Mouse (Mus musculus) forebrain, embryonic 12.5 days (tissue): ENCODE measurements around the gene Slc26a5. TPM values are rescaled to one million over a fixed set of nuclear protein-coding genes. Genes with fewer than 3 reads are reported as not detected.

Experiments used
- ATAC-seq: fragments of 200-750 bp; cut with Nextera tagmentation; 2 replicates; pipeline ENCODE4 v1.8.0; 2017; ENCODE audit warnings: moderate TSS enrichment; ENCODE audit not compliant: low FRiP score
- H3K27ac ChIP-seq: fragments of 300-500 bp; sonication (generic); 2 replicates; pipeline ENCODE4 v1.5.1; 2016; ENCODE audit warnings: mild to moderate bottlenecking
- H3K27me3 ChIP-seq: fragments of 300-500 bp; sonication (generic); 2 replicates; pipeline ENCODE4 v1.6.1; 2016; ENCODE audit warnings: mild to moderate bottlenecking
- H3K36me3 ChIP-seq: fragments of 300-500 bp; sonication (generic); replicated peaks from 2 replicates; pipeline ENCODE4 v1.6.1; 2016; ENCODE audit warnings: mild to moderate bottlenecking
- H3K4me1 ChIP-seq: fragments of 300-500 bp; sonication (generic); 2 replicates; pipeline ENCODE4 v1.6.1; 2016
- H3K4me2 ChIP-seq: fragments of 300-500 bp; sonication (generic); 2 replicates; pipeline ENCODE4 v1.6.1; 2016; ENCODE audit warnings: mild to moderate bottlenecking, moderate library complexity
- H3K4me3 ChIP-seq: fragments of 300-500 bp; sonication (generic); replicated peaks from 2 replicates; pipeline ENCODE4 v1.5.1; 2016; ENCODE audit warnings: mild to moderate bottlenecking
- H3K9ac ChIP-seq: fragments of 300-500 bp; sonication (generic); 2 replicates; pipeline ENCODE4 v1.6.1; 2016; ENCODE audit warnings: mild to moderate bottlenecking
- H3K9me3 ChIP-seq: fragments of 300-500 bp; sonication (generic); 2 replicates; pipeline ENCODE4 v1.6.1; 2016
- WGBS: fragments of 180-500 bp; shearing (Covaris S2); methylation state at CpG from one replicate; pipeline ENCODE4 v1.1.7; 2016; 5-methylcytosine and 5-hydroxymethylcytosine counted together
- polyA plus RNA-seq: library from polyadenylated mRNA; unstranded; fragments of >200 nt; fragmentation: Nextera tagmentation; extraction: Ambion mirVana; gene quantifications from 2 replicates; pipeline ENCODE4 v1.2.1, GENCODE M21; 2016

Slc26a5 gene
- polyA plus RNA-seq, 1 experiment from 2014 or later: 0.19 TPM

DNA sequence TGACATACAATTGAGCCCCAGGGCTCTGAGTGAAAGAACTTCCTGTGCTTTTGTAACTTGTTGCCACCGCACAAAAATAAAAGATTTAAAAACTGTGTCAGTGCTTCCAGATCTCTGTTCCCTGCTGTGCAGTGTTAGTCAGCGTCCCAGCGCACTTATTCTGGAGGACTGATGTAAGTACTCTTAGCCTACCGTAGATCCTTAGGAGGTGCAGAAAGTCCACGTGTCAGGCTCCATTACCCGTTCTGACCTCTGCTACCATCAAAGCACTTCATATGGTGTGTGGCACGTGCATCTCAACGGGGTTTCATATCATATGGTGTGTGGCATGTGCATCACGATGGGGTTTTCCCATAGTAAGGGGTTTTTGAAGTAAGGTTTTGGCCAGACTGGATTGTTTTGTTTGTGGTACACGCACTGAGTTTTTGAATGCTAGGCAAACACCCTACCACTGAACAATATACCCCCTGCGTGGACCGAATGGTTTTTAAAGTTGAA is 61.7 kb downstream of the Slc26a5 start:
- no peaks in the 10 kb centered on the region for H3K4me1 ChIP-seq
- H3K36me3 ChIP-seq: peaks cover 56% of the 10 kb centered on the region
- no peak overlapping the region for H3K4me3 ChIP-seq
- 83% methylated on average over 12 of the region's 12 CpGs for WGBS
- no peaks in the 10 kb centered on the region for H3K9me3 ChIP-seq
- no peak overlapping the region for H3K4me2 ChIP-seq
- H3K27ac ChIP-seq: no peak overlapping the region
- ATAC-seq: no peak
- H3K27me3 ChIP-seq: no peaks in the 10 kb centered on the region
- no peak overlapping the region for H3K9ac ChIP-seq

DNA sequence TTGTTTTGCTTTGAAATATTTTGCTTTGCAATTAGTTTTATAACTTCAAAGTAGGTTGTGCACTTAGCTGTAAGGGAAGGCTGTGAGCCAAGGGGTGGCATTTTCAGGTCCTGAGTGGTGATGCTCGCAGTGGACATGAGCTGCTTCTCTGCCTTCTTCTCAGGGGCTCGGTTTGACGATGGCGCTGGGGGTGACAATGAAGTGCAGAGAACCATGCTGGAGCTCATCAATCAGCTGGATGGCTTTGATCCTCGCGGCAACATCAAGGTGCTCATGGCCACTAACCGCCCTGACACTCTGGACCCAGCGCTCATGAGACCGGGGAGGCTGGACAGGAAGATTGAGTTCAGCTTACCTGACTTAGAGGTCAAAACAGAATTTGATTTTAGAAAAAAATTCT is 62.5 kb downstream of the Slc26a5 start:
- WGBS: 96% methylated on average over 9 of the region's 9 CpGs
- no peaks in the 10 kb centered on the region for H3K27me3 ChIP-seq
- H3K4me2 ChIP-seq: no peak overlapping the region
- no peaks in the 10 kb centered on the region for H3K4me1 ChIP-seq
- no peak overlapping the region for H3K4me3 ChIP-seq
- no peak for ATAC-seq
- H3K36me3 ChIP-seq: peaks cover 61% of the 10 kb centered on the region
- H3K27ac ChIP-seq: no peak overlapping the region
- no peaks in the 10 kb centered on the region for H3K9me3 ChIP-seq
- no peak overlapping the region for H3K9ac ChIP-seq

DNA sequence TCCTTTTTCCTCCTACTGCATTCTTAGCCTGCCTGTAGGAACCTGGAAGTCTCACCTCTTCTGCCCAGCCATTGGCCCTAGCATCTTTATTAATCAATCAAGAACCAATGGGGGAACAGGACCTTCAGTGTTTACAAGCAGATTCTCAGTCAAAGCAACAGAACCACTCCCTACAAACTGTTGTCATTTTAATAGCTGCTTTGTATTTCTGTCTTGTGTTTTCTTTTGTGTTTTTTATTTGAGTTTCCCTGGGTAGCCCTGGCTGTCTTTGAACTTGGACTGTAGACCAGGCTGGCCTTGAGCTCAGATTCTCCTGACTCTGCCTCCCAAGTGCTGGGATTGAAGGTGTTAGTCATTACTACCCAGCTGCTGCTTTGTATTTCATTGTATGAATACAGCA is 73.2 kb downstream of the Slc26a5 start:
- no peak overlapping the region for H3K4me3 ChIP-seq
- no peak overlapping the region for H3K27ac ChIP-seq
- no peaks in the 10 kb centered on the region for H3K27me3 ChIP-seq
- no peak overlapping the region for H3K9ac ChIP-seq
- no peak for ATAC-seq
- peaks cover 22% of the 10 kb centered on the region for H3K4me1 ChIP-seq
- H3K9me3 ChIP-seq: no peaks in the 10 kb centered on the region
- no peak overlapping the region for H3K4me2 ChIP-seq
- peaks cover 32% of the 10 kb centered on the region for H3K36me3 ChIP-seq

DNA sequence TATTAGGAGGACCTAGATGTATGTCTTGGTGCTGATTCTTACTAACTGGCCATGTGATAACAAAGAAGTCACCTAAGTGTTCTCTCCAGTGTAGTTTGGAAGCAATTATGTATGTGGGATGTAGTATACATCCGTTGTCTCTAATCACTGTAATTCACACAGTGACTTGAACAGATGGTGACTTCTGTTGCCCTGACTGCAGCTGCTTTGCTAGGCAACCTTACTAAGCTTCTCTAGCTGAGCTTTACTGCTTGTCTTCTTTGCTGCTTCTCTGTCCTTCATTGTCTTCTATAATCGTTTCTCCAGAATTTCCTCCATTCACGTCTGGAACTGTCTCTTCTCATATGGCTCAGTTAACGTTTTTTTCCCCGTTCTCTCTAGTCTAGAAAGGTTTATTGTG is 76.3 kb downstream of the Slc26a5 start:
- WGBS: 79% methylated on average over 5 of the region's 5 CpGs
- H3K27ac ChIP-seq: peak overlapping the region; percentile 8; the same call in 1 of the 2 replicates
- H3K36me3 ChIP-seq: peaks cover 20% of the 10 kb centered on the region
- H3K4me1 ChIP-seq: peaks cover 29% of the 10 kb centered on the region
- H3K9ac ChIP-seq: no peak overlapping the region
- peak overlapping the region; percentile 8; the same call in 1 of the 2 replicates for H3K4me2 ChIP-seq
- no peaks in the 10 kb centered on the region for H3K27me3 ChIP-seq
- H3K4me3 ChIP-seq: no peak overlapping the region
- H3K9me3 ChIP-seq: no peaks in the 10 kb centered on the region
- no peak for ATAC-seq

DNA sequence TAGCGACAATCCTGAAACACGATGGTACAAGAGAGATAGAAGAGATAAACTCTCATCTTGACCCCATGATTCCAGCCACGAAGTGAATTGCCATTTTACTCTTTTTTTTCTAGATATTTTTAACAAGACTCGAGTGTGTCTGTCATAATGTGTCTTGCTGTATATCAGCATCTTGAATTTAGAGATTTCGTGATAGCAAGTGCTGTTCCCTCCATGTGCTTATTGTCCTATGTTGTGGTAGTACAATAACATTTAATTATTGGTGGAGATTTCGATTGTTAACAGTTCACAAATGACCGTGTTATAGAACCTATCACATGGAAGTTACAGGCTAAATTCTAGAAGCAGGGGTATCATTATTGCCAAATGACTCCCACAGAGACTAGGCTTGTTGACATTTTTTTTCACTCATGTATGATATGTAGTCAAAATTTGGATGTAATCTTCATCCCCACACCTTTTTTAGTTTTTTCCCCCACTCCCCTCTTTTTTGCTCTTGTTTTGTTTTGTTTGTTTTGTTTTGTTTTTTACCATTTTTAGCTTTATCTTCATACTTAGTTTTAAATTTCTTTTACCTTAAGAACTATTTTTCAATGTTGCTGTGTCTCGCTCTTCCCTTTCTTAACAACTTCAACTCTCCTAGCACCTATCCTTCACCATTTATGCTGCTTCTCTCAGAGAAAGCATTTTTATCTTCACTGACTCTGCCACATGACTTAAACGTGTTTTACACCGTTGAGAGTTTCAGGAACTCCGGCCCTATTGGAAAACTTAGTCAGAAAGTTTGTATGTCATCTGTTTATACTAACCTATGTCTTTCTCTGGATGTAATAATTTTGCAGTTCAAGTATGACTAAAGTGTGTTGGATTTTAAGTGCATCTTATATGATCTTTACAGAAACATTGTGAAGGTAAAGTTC is 78.0 kb downstream of the Slc26a5 start:
- H3K9ac ChIP-seq: peak overlapping the region; percentile 91
- H3K27ac ChIP-seq: no peak overlapping the region
- H3K27me3 ChIP-seq: no peaks in the 10 kb centered on the region
- 42% methylated on average over 11 of the region's 11 CpGs for WGBS
- H3K9me3 ChIP-seq: no peaks in the 10 kb centered on the region
- H3K4me2 ChIP-seq: peak overlapping the region; percentile 69
- peaks cover 24% of the 10 kb centered on the region for H3K36me3 ChIP-seq
- H3K4me1 ChIP-seq: peaks cover 30% of the 10 kb centered on the region
- peak overlapping the region; percentile 92 for H3K4me3 ChIP-seq
- ATAC-seq: no peak

DNA sequence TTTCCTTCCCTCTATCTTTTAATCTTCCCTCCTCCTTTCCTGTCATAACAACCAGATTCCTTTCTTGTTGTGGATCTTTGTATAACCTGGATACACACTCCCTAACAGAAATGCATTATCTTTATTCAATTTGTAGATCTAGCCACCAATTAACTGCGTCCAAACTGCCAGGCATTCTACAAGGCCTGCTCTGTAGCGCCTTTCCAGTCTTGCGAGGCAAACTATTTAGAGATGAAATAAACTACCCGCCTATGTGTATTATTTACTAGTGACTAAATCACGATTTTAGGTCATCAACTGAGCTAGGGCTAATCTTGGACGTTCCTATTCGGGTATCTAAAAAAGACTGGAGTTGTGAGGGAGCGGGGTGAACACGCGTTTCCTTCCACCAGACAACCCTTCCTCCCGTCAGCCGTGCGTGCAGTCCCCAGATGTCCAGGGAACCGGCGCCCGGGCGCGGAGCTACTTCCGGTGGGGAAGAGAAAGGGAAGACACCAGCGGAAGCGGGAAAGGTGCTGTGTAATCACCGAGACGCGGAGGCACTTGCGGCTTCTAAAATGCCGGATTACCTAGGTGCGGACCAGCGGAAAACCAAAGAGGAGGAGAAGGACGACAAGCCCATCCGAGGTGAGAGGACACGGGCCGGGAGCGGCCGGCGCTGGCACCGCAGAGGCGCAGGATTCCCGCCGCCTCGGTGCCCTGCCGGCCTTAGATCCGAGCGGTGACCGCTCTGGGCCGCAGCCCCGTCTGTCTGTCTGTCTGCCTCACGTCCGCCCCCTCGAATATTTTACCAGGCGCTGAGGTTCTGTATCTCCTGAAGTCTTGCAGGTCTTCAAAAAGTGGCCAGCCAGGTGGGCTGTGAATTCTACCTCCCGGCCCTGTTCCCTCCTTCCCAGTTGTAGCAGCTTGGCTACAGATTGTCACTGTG is 78.9 kb downstream of the Slc26a5 start:
- 2% methylated on average over 51 of the region's 51 CpGs for WGBS
- Histone ChIP-seq H3K9ac (peak overlapping the region; percentile 91), H3K9me3 (no peaks in the 10 kb centered on the region), H3K4me1 (peaks cover 30% of the 10 kb centered on the region), H3K27me3 (no peaks in the 10 kb centered on the region), H3K36me3 (peaks cover 26% of the 10 kb centered on the region), H3K4me2 (peak overlapping the region; percentile 69), H3K4me3 (peak overlapping the region; percentile 92), H3K27ac (peak overlapping the region; percentile 89)
- peak; percentile 80 for ATAC-seq

DNA sequence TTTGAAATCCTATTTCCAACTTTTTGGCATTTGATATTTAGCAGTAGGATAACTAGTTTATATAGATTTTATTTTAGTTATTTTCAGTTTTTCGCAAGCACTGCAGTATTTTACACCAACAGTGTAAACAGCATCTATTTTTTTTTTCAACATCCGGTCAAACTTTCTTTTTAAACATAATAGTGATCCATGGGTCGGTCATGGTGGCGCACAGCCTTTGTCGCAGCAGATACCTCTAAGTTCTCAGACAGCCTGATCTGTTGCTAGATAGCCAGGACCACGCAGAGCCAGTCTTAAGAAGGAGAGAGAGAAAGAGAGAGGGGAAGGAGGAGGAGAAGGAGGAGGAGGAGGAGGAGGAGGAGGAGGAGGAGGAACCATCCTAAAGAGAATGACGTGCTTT is 79.6 kb downstream of the Slc26a5 start:
- Histone ChIP-seq H3K4me3 (peak overlapping the region; percentile 92; the same call in 1 of the 2 replicates), H3K9ac (0 out of 2 replicates have a peak overlapping the region, but pooled peaks have one; percentile 91), H3K36me3 (peaks cover 33% of the 10 kb centered on the region), H3K27ac (peak overlapping the region; percentile 89), H3K4me2 (peak overlapping the region; percentile 69), H3K4me1 (peaks cover 30% of the 10 kb centered on the region), H3K9me3 (no peaks in the 10 kb centered on the region), H3K27me3 (no peaks in the 10 kb centered on the region)
- no peak for ATAC-seq
- 74% methylated on average over 7 of the region's 7 CpGs for WGBS

DNA sequence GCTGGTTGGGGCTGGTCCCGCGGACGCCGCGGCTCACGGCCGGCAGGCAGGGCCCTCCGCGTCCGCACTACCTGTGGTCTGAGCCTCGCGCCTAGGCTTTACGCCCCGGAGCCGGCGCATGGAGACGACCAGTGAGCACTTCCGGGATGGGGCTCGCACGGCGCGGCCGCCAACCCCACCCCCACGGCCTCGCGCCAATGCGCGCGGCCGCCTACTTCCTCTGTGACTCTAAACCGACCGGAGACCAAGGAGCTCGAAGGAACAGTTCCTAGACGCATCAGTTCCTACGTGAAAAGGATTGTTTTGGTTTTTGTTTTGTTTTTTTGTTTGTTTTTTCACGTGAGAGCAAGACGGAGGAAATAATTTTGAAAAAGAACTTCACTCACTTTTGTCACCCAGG is 80.4 kb downstream of the Slc26a5 start, which contains the start of the genes Dnajc2 and Psmc2:
Gene Dnajc2, minus strand, starts transcription at position 199 of the 400 bp plus-strand sequence.
Gene Psmc2, plus strand, starts transcription at position 231 of the 400 bp plus-strand sequence.
- Histone ChIP-seq H3K9me3 (no peaks in the 10 kb centered on the region), H3K27me3 (no peaks in the 10 kb centered on the region), H3K27ac (peak within 1 kb of the TSS; percentile 89), H3K4me2 (peak within 1 kb of the TSS; percentile 95), H3K4me1 (peaks cover 30% of the 10 kb centered on the region), H3K36me3 (peaks cover 41% of the 10 kb centered on the region), H3K9ac (peak within 1 kb of the TSS; percentile 91), H3K4me3 (peak within 1 kb of the TSS; percentile 97)
- WGBS: under 1% methylated on average over 37 of the region's 37 CpGs
- peak; percentile 96 for ATAC-seq

DNA sequence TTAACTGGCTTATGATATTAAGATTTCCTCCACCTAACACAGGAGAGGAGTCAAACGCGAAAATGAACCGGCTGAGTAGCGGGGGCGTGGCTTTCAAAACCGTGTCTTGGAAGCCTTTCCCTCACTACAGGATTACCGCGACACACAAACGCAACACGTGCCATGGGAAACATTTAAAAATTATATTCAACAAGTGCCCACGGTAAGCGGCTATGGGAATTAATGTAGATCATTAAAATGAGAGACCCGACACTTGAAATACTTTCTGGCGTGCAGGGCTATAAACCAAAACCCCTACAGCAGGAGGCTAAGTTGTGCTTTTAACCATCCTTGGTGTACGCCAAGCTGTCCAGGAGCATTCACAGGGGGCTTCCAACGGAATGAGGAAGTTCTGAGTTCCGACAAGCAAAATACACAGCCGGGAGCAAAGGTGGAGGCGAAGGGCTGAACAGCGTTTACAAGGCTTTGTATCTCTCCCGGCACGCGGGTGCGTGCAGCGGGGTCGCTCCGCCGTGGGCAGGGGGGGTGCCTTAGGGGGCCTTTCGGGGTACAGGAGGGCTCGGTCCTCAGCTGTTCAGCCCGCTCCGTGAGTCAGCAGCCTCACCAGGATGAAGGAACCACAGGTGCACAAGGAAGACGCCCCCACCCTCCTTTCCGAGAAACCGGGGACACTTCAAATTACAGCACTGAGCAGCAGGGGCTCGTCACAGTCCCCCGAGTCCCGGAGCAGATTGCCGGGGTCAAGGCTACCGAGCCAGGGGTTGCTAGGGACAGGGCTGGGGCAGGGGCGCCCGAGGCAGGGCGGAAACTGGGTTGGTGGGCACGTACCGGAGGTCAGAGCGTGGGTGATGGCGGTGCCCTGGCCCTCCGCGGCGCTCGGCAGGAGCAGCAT is 81.0 kb downstream of the Slc26a5 start:
- under 1% methylated on average over 51 of the region's 51 CpGs for WGBS
- no peak; the same call in none of the 2 replicates for ATAC-seq
- peaks cover 47% of the 10 kb centered on the region for H3K36me3 ChIP-seq
- peak overlapping the region; percentile 81 for H3K27ac ChIP-seq
- no peaks in the 10 kb centered on the region for H3K9me3 ChIP-seq
- peaks cover 30% of the 10 kb centered on the region for H3K4me1 ChIP-seq
- peak overlapping the region; percentile 95 for H3K4me2 ChIP-seq
- H3K4me3 ChIP-seq: peak overlapping the region; percentile 97
- peak overlapping the region; percentile 80 for H3K9ac ChIP-seq
- no peaks in the 10 kb centered on the region for H3K27me3 ChIP-seq

DNA sequence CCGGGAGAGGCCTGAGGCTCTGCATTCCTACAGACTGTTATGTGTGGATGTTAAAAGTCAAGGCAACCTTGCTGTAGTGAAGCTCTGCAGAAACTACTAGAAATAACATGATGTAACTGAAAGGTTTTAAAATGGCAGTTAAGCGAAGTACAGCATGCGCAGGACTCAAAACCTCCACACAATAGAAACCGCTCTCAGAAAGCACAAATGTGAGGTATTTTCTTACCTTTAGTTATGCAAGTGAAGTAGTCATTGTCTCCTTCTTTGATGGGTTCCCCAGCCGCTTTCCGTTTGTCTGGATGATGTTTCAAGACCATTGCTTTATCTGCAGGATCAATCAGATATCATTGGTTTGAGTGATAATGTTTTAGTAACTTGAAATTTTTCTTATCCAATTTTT is 88.9 kb downstream of the Slc26a5 start:
- WGBS: 92% methylated on average over 6 of the region's 6 CpGs
- H3K4me2 ChIP-seq: no peak overlapping the region

DNA sequence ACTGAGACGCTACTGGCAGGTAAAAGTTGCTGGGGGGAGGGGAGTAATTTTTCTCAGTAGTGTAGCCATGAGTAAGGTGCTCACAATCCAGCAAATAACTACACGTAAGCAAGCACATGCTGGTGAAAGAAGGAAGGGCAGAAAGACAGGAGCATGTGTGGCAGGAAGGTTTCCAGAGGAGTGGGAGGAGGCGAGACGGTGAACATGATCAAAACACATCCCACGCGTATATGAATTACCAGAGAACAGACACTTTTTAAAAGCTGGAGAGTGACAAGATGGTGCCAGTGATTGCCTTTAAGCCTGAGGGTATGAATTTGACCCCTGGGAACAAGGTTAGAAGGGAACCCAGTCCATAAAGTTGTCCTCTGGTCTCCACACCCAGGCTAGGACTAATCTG is 95.6 kb downstream of the Slc26a5 start:
- no peaks in the 10 kb centered on the region for H3K4me1 ChIP-seq
- no peak overlapping the region for H3K4me2 ChIP-seq
- no peak overlapping the region for H3K27ac ChIP-seq
- H3K9me3 ChIP-seq: no peaks in the 10 kb centered on the region
- H3K9ac ChIP-seq: no peak overlapping the region
- H3K4me3 ChIP-seq: no peak overlapping the region
- 93% methylated on average over 6 of the region's 6 CpGs for WGBS
- H3K36me3 ChIP-seq: peaks cover 67% of the 10 kb centered on the region
- H3K27me3 ChIP-seq: no peaks in the 10 kb centered on the region
- no peak for ATAC-seq

More for the DNA sequence above, 88.9 kb downstream of the Slc26a5 start:
- Histone ChIP-seq H3K9me3 (no peaks in the 10 kb centered on the region), H3K4me3 (no peak overlapping the region), H3K4me1 (no peaks in the 10 kb centered on the region), H3K27ac (no peak overlapping the region), H3K9ac (no peak overlapping the region), H3K36me3 (peaks cover 62% of the 10 kb centered on the region), H3K27me3 (no peaks in the 10 kb centered on the region)
- ATAC-seq: no peak
